Mouse (Mus musculus): ENCODE results near the gene Mcpt4.

GRCm38 (mm10) chr14:56082016-56082415, 19.9 kb upstream of the Mcpt4 start:
- TF ChIP-seq CTCF (IDR thresholded peaks at IDR 0.05; ENCODE audit: low read depth, low read length) (no peak), POLR2A (IDR thresholded peaks at IDR 0.05; ENCODE audit: extremely low read depth, insufficient read depth, low read length) (no peak)

Measured in liver, adult 2 months (tissue).